Mouse (Mus musculus): ENCODE measurements around the gene Slc10a7.

The Slc10a7 gene

GRCm38 (mm10) chr8:78622362-78622761 is 113.2 kb downstream of the Slc10a7 start:
- no peak for DNase-seq (ENCODE audit: extremely low spot score, low read depth, low spot score)

GRCm38 (mm10) chr8:78623972-78624371 is 114.8 kb downstream of the Slc10a7 start:
- no peak for DNase-seq (ENCODE audit: extremely low spot score, low read depth, low spot score)

GRCm38 (mm10) chr8:78624738-78625442 is 115.7 kb downstream of the Slc10a7 start:
- no peak for DNase-seq (ENCODE audit: extremely low spot score, low read depth, low spot score)

- no peak for DNase-seq (ENCODE audit: extremely low spot score, low read depth, low spot score)
Measured at GRCm38 (mm10) chr8:78626632-78627031, 117.5 kb downstream of the Slc10a7 start.

GRCm38 (mm10) chr8:78627793-78628192 is 118.6 kb downstream of the Slc10a7 start:
- DNase-seq (ENCODE audit: extremely low spot score, low read depth, low spot score): no peak

GRCm38 (mm10) chr8:78630414-78631164 is 121.4 kb downstream of the Slc10a7 start:
- no peak for DNase-seq (ENCODE audit: extremely low spot score, low read depth, low spot score)

- DNase-seq (ENCODE audit: extremely low spot score, low read depth, low spot score): no peak
Measured at GRCm38 (mm10) chr8:78633012-78633411, 123.9 kb downstream of the Slc10a7 start.

- DNase-seq (ENCODE audit: extremely low spot score, low read depth, low spot score): no peak
Measured at GRCm38 (mm10) chr8:78634018-78634417, 124.9 kb downstream of the Slc10a7 start.

GRCm38 (mm10) chr8:78634523-78635240 is 125.5 kb downstream of the Slc10a7 start:
- DNase-seq (ENCODE audit: extremely low spot score, low read depth, low spot score): no peak

- DNase-seq (ENCODE audit: extremely low spot score, low read depth, low spot score): no peak
Measured at GRCm38 (mm10) chr8:78635241-78635771, 126.2 kb downstream of the Slc10a7 start.

GRCm38 (mm10) chr8:78641919-78642318 is 132.8 kb downstream of the Slc10a7 start:
- DNase-seq (ENCODE audit: extremely low spot score, low read depth, low spot score): no peak

- no peak for DNase-seq (ENCODE audit: extremely low spot score, low read depth, low spot score)
Measured at GRCm38 (mm10) chr8:78642376-78642775, 133.2 kb downstream of the Slc10a7 start.

GRCm38 (mm10) chr8:78647000-78647656 is 138.0 kb downstream of the Slc10a7 start:
- DNase-seq (ENCODE audit: extremely low spot score, low read depth, low spot score): no peak

GRCm38 (mm10) chr8:78647846-78648245 is 138.7 kb downstream of the Slc10a7 start:
- no peak for DNase-seq (ENCODE audit: extremely low spot score, low read depth, low spot score)

GRCm38 (mm10) chr8:78648918-78649317 is 139.8 kb downstream of the Slc10a7 start:
- DNase-seq (ENCODE audit: extremely low spot score, low read depth, low spot score): no peak

GRCm38 (mm10) chr8:78651670-78652069 is 142.5 kb downstream of the Slc10a7 start:
- no peak for DNase-seq (ENCODE audit: extremely low spot score, low read depth, low spot score)

GRCm38 (mm10) chr8:78655351-78656045 is 146.4 kb downstream of the Slc10a7 start:
- DNase-seq (ENCODE audit: extremely low spot score, low read depth, low spot score): no peak

GRCm38 (mm10) chr8:78656700-78657370 is 147.7 kb downstream of the Slc10a7 start:
- DNase-seq (ENCODE audit: extremely low spot score, low read depth, low spot score): no peak

GRCm38 (mm10) chr8:78658172-78658571 is 149.0 kb downstream of the Slc10a7 start:
- DNase-seq (ENCODE audit: extremely low spot score, low read depth, low spot score): no peak

All from hindlimb bud, embryonic 11.5 days (tissue).